Mouse (Mus musculus) erythroblast, embryonic 14.5 days (primary cell): Measurements from ENCODE around the gene Pde11a. TPM values are rescaled to one million over a fixed set of nuclear protein-coding genes. Genes with fewer than 3 reads are reported as not detected.

ENCODE experiments used
- H3K27me3 ChIP-seq: 2 replicates; pipeline ENCODE4 v1.6.1; 2012; ENCODE audit warnings: inconsistent platforms; ENCODE audit not compliant: control insufficient read depth
- H3K36me3 ChIP-seq: 2 replicates; pipeline ENCODE4 v1.6.1; 2012; ENCODE audit warnings: mild to moderate bottlenecking, inconsistent platforms; ENCODE audit not compliant: control insufficient read depth
- H3K4me1 ChIP-seq: 2 replicates; pipeline ENCODE4 v1.6.1; 2012; ENCODE audit warnings: inconsistent platforms; ENCODE audit not compliant: control insufficient read depth
- H3K4me3 ChIP-seq: replicated peaks from 2 replicates; pipeline ENCODE3; 2012; ENCODE audit warnings: moderate library complexity, mild to moderate bottlenecking, inconsistent platforms
- H3K9me3 ChIP-seq: 2 replicates; pipeline ENCODE4 v1.6.1; 2012; ENCODE audit warnings: low read length, inconsistent platforms, mixed read lengths; ENCODE audit not compliant: control insufficient read depth
- GATA1 ChIP-seq: IDR thresholded peaks from 2 replicates; pipeline ENCODE4 v1.6.1; 2012; ENCODE audit warnings: low read length, inconsistent platforms, mixed read lengths
- TAL1 ChIP-seq: IDR thresholded peaks from 3 replicates; pipeline ENCODE4 v1.6.1; 2012; ENCODE audit warnings: low read length, inconsistent platforms, mixed read lengths
- polyA plus RNA-seq: library from polyadenylated mRNA; stranded (reverse); fragments of >175 nt; gene quantifications from 2 replicates; pipeline ENCODE4 v1.2.3, GENCODE M21; 2012

Gene Pde11a
- polyA plus RNA-seq, 1 experiment = not detected

- Histone ChIP-seq H3K9me3 (no peaks in the 10 kb centered on the region), H3K4me3 (no peak overlapping the region), H3K27me3 (no peaks in the 10 kb centered on the region), H3K36me3 (no peaks in the 10 kb centered on the region), H3K4me1 (no peaks in the 10 kb centered on the region)
- no peak for TF ChIP-seq GATA1
- no peak for TF ChIP-seq TAL1
Measured at GRCm38 (mm10) chr2:76059595-76059994, 279.0 kb downstream of the Pde11a start.

- no peaks in the 10 kb centered on the region for H3K27me3 ChIP-seq
- H3K9me3 ChIP-seq = no peaks in the 10 kb centered on the region
- H3K4me1 ChIP-seq = no peaks in the 10 kb centered on the region
- H3K4me3 ChIP-seq = no peak overlapping the region
- TF ChIP-seq TAL1 (no peak), GATA1 (no peak)
- no peaks in the 10 kb centered on the region for H3K36me3 ChIP-seq
Measured at GRCm38 (mm10) chr2:76058661-76059467, 279.7 kb downstream of the Pde11a start.

- TF ChIP-seq GATA1 = no peak
- TF ChIP-seq TAL1 = no peak
- H3K4me3 ChIP-seq = no peak overlapping the region
- H3K36me3 ChIP-seq = no peaks in the 10 kb centered on the region
- no peaks in the 10 kb centered on the region for H3K27me3 ChIP-seq
- H3K4me1 ChIP-seq = no peaks in the 10 kb centered on the region
- H3K9me3 ChIP-seq = no peaks in the 10 kb centered on the region
Measured at GRCm38 (mm10) chr2:76057555-76057954, 281.0 kb downstream of the Pde11a start.

DNA sequence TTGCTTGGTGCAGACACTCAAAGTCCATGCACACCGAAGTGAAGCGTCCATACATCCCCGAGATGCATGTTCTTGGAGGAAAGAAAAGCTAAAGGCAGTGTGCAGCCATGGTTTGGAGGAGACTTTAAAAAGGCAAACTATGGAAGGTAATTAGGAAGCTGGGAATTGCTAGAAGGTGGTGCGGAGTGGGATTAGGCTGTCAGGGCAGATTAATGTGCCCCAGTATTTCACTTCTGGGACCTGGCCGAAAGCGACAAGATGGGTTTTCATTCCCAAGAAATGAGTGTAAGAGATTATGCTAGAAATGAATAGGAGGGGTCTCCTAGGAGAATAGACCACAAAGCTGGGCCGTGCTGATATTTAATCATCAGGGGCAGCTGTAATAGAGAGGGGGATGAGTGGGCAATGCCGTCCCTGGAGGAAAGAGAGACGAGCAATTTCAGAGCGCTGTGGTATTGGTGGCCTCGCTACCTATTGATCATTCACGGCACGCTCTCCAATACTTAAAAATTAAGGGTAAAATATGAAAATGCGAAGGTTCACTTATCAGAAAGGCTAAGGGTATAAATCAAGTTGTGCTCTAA, 284.7 kb downstream of the Pde11a start:
- Histone ChIP-seq H3K36me3 (no peaks in the 10 kb centered on the region), H3K4me1 (no peaks in the 10 kb centered on the region), H3K27me3 (no peaks in the 10 kb centered on the region), H3K4me3 (no peak overlapping the region), H3K9me3 (no peaks in the 10 kb centered on the region)
- TF ChIP-seq TAL1 (no peak), GATA1 (no peak)

DNA sequence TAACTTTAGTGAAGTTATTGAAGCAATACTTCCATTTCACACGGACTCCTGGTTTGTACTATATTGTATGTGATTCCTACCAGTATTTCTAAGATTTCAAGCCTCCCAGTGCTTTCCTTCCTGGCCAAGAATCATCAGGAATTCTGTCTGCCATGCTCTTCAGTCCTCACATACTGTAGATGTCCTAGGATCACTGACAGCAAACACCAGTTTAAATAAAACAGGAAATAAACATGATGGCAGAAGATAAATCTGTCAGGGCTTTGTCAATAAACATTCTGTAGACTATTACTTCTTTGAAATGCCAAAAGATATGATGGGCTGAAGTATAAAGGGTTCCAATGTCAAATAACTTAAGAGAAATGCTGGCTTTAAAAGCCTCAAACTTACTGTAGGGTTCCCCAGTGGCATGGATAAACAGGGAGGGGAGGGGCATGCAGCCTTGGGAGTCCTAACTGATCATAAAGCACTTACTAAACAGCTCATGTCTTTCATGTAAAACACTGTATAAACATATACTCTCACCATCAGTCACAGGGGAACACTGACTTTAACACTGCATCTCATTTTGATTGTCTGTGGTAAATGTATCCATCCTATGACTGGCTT, 285.6 kb downstream of the Pde11a start:
- no peaks in the 10 kb centered on the region for H3K36me3 ChIP-seq

DNA sequence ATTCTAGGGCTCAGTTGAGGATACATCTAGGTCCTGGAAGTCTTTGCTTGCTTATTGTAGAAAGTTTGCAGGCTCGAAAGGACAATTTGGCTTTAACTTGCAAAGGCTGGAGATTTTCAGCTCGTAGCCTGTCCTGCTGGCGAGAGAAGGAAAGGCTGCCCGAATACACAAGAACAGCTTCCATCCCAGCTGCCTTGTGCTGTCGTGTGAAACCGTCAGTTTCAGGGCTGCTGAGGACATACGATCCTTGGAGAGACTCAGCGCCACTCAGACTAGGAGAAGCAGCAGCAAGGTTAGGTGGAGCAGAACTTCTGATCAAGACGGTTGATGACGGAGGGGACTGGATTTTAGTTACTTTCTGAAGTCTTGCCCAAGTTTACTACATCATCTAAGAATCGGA, 287.2 kb downstream of the Pde11a start:
- H3K4me3 ChIP-seq = no peak overlapping the region
- TF ChIP-seq GATA1 = no peak
- TF ChIP-seq TAL1 = no peak
- no peaks in the 10 kb centered on the region for H3K36me3 ChIP-seq
- H3K27me3 ChIP-seq = no peaks in the 10 kb centered on the region
- no peaks in the 10 kb centered on the region for H3K9me3 ChIP-seq
- no peaks in the 10 kb centered on the region for H3K4me1 ChIP-seq

More for the DNA sequence above, 285.6 kb downstream of the Pde11a start:
- Histone ChIP-seq H3K9me3 (no peaks in the 10 kb centered on the region), H3K4me3 (no peak overlapping the region), H3K27me3 (no peaks in the 10 kb centered on the region), H3K4me1 (no peaks in the 10 kb centered on the region)
- TF ChIP-seq TAL1 (no peak), GATA1 (no peak)

DNA sequence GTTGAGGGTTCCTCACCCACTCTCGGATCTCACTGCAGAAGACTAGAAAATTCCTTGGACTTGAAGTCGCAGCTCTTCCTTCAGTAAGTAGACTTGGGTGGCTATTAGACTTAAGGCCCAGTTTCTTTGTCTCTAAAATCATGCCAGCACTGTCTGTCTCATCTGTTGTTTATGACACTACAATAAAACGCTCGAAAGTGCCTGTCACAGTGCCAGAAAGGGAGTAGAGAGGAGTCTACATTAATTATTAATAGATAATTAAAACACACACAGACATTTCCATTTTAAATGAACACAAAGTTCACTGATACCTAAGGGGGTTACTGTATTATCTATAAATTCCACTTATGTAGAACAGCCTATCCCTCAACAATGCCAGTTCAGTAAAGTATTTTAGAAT, 287.7 kb downstream of the Pde11a start:
- Histone ChIP-seq H3K4me1 (no peaks in the 10 kb centered on the region), H3K9me3 (no peaks in the 10 kb centered on the region), H3K4me3 (no peak overlapping the region), H3K36me3 (no peaks in the 10 kb centered on the region), H3K27me3 (no peaks in the 10 kb centered on the region)
- no peak for TF ChIP-seq TAL1

- no peak overlapping the region for H3K4me3 ChIP-seq
- TF ChIP-seq TAL1 (no peak), GATA1 (no peak)
- no peaks in the 10 kb centered on the region for H3K9me3 ChIP-seq
- no peaks in the 10 kb centered on the region for H3K36me3 ChIP-seq
- H3K27me3 ChIP-seq = no peaks in the 10 kb centered on the region
- no peaks in the 10 kb centered on the region for H3K4me1 ChIP-seq
Measured at GRCm38 (mm10) chr2:76050092-76050491, 288.5 kb downstream of the Pde11a start.

- H3K36me3 ChIP-seq = no peaks in the 10 kb centered on the region
- no peaks in the 10 kb centered on the region for H3K9me3 ChIP-seq
- H3K4me1 ChIP-seq = no peaks in the 10 kb centered on the region
- TF ChIP-seq TAL1 (no peak), GATA1 (no peak)
- no peak overlapping the region for H3K4me3 ChIP-seq
- no peaks in the 10 kb centered on the region for H3K27me3 ChIP-seq
Measured at GRCm38 (mm10) chr2:76049529-76049928, 289.0 kb downstream of the Pde11a start.

DNA sequence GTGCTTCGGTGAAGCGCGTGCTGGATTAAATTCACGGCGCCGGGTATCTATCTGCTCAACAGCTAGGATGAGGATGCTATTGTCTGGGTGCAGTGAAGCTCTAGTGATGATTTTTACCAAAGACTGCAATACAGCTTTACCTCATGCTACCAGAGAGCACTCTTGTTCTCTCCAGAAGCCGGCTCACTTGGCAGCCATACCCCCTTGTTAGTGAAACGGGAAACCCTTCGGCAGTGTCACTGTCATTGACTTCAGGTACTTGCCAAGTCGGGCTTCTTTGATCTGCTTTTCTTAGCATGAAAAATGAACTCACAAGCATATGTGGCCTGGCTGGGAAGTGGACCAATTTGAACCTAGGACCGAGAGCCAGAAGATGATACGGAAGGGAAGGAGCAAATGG, 290.8 kb downstream of the Pde11a start:
- H3K4me3 ChIP-seq = no peak overlapping the region
- H3K9me3 ChIP-seq = no peaks in the 10 kb centered on the region
- no peaks in the 10 kb centered on the region for H3K36me3 ChIP-seq
- no peak for TF ChIP-seq GATA1
- no peaks in the 10 kb centered on the region for H3K27me3 ChIP-seq
- H3K4me1 ChIP-seq = no peaks in the 10 kb centered on the region
